Mouse (Mus musculus) kidney, postnatal 25 days (tissue): ENCODE data around the gene Dach1.
A peak's percentile ranks its signal among the peaks of the same experiment; 100 is the strongest.

ENCODE experiments used
- DNase-seq, 2 experiments: peaks; one replicate each; pipeline ENCODE4 v3.0.0; 2021; ENCODE audit warnings: mixed read lengths in 2 of 2

The Dach1 gene

GRCm38 (mm10) chr14:98108764-98109163 lies 60.8 kb downstream of the Dach1 start:
- DNase-seq: no peak

DNA sequence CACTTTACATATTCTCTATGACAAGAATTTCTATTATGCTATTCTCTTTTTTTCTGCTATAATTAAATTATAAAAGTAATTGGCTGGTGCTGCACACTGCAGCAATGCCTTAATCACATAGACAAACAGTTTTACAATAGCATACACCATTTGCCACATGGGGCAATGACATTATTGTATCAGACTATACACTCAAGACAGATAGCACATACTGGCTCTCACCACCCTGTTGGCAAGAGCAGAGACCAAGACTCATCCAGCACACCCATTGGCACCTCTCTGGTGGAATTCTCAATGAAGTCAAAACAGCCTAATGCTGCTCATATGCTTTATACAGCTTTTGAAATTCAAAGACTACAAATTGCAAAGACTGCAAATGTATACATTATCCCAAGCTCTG lies 63.4 kb downstream of the Dach1 start:
- DNase-seq: no peak

DNA sequence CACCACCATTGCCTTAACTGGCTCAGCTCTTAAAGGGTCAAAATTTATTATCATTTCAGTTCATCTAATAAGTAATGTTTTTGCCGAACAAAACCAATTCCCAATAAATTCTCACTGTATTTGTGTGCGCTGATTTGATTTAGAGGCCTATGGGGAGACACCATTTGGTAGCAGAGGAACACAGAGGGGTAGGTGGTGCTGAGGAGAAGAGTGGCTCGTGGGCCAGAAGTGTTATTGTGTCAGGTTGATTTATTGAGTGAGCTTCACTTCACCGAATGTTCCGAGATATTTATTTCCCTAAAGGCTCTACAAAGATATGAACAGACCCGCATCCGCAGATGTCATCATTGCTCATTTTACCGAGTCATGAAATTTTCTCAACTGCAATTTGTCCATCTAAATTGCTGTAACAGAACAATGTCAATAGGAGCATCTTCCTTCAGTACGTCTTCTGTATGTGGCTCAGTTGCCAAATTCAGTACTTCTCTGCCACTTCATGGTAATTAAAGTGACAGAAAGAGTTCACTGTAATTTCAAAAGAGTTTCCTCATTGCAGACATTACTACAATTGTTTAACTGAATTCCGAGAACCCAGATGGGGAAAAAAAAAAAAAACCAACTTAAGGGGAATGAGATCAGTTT lies 65.1 kb downstream of the Dach1 start:
- DNase-seq: no peak

DNA sequence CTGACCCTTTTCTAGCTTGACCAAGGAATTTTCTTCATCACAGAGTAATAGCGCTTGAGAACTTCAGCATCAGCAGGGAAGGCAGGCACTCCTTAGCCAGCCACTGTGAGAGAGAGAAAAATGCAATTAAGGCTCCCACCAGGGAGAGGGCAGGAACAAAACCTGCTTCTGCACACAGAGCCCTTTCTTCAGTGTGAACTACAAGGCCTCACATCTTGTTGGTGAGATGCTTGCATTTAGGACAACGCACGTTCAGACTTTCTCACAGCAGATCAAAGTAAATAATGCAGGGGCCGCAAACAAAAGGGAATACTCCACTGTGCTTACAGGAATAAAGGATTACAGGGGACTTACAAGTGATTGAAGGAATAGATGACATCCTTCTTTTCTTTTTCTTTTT lies 74.3 kb downstream of the Dach1 start:
- no peak for DNase-seq

DNA sequence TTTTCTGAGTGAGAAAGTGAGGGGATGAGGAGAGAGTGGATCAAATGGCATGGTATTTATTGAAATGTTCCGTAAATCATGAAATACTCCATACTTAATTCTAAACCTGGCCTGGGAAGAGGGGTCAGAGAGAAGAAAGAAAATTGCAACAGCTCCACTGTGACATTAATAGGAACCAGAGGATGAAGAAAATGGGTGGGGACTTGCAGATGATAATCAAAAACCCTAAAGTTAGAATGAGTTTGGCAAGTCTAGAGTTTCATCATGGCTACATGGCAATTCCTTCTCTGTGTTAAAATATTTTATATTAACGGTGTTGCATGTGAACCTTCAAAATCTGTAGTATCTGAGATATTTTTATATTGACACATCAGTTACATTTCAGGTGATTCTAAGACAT lies 80.3 kb downstream of the Dach1 start:
- no peak for DNase-seq

- DNase-seq: no peak
Measured at GRCm38 (mm10) chr14:98087355-98087754, 82.2 kb downstream of the Dach1 start.

DNA sequence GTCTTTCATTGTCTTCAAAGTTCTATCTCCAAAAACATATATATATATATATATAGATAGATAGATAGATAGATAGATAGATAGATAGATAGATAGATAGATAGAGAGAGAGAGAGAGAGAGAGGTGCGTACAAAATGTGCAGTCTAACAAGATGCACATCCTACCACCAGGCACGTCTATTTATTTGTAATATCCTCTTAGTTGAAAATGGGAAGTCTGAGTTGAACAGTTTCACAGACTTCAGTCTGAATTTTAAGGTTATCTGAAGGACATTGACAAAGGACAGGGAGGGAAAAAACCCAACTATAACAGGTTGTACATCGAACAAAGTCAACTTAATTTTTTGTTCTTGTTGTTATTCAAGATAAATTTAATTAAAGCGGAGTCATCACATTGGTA lies 82.8 kb downstream of the Dach1 start:
- no peak for DNase-seq

- no peak for DNase-seq
Measured at GRCm38 (mm10) chr14:98085141-98085540, 84.4 kb downstream of the Dach1 start.

DNA sequence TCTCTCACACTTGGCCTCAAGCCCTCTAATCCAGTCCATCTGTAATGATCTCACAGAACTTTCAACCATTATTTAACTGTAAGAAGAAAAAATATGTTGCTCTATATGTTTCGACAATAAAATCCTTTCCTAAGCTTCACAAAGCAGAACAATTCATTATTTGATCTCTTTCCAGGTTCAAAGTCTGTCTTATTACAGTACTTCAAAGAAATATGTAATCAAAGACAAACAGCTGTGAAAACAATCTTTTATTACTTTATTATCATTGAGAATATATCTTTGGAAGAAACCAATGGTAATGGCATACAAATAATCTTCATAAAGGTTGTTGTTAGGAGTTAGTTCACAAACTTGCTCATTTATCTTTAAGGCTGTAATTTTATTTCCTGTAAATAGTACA lies 84.8 kb downstream of the Dach1 start:
- DNase-seq: no peak

- DNase-seq: no peak
Measured at GRCm38 (mm10) chr14:98083419-98083818, 86.1 kb downstream of the Dach1 start.

DNA sequence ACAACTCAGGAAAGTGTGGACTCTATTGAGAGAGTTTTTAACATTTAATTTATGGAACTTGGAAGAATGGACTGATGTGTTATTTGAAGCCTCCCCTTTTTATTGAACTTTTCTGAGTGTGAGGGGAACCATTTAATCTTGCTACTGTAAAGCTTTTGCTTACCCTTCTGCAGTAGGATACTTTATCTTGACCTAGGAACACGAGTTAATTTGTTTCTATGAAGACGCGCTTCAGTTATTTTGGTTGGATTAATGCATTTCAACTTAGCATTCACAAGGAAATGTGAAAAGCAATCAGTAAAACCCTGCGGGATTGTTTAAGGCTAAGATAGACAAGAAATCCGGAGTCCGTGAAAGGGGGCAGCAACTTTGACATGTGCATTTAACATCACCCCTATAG lies 89.6 kb downstream of the Dach1 start:
- DNase-seq: no peak

GRCm38 (mm10) chr14:98077996-98078395 lies 91.6 kb downstream of the Dach1 start:
- DNase-seq: no peak

- no peak for DNase-seq
Measured at GRCm38 (mm10) chr14:98073421-98074080, 96.0 kb downstream of the Dach1 start.

DNA sequence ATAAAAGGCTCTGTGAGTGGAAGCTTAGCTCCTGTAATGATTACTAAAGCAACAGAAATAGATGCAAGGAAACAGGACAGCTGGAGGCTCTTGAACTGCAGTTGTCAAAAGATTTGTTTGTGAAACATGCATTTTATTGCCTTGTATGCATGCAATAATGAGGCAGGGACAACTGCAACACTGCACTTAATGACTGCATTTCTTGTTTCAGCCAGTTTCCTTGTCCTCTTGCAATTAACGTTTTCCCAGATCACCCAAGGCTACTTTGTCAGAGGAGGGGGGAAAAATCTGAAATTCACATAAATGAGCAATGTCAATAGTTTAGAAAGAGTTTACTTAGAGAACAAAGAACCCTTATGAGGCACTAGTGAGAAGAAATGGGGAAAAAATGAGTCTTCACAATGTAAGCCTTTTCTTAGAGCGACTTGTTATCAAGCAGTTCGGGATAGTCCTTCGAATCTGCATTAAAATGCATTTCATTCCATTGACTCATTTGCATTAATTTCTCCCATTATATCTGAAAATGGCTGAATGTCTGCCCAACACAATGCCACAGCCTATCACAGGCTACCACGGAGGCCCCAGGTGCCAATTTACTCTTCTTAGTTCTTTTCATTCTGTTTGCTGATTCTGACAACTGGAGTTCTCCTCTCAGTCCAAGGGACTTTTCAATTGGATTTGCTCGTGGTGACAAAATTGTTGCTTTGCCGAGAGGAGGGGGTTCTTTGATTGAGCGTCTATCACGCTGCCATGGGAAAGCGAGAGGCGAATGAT lies 96.7 kb downstream of the Dach1 start:
- no peak for DNase-seq

DNA sequence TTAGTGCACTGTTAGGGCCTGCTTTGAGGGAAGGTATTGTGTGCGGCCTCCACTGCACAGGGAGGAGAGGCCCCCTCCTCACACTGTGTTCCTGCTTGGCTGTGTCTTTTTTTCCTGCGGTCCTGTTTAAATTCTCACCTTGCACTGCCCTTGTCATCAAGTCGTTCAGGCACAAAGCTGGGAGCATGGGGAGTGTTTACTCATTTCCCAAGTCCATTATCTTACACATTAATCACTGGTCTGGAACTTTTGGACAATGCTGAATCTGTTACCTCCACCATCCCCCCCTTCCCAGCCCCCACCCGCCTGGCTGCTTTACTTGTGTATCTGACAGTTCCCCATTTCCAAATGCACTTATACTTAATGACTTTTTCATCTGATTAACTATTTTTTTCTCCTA lies 97.7 kb downstream of the Dach1 start:
- DNase-seq: peak in 1 of 2 experiments; percentile 36

DNA sequence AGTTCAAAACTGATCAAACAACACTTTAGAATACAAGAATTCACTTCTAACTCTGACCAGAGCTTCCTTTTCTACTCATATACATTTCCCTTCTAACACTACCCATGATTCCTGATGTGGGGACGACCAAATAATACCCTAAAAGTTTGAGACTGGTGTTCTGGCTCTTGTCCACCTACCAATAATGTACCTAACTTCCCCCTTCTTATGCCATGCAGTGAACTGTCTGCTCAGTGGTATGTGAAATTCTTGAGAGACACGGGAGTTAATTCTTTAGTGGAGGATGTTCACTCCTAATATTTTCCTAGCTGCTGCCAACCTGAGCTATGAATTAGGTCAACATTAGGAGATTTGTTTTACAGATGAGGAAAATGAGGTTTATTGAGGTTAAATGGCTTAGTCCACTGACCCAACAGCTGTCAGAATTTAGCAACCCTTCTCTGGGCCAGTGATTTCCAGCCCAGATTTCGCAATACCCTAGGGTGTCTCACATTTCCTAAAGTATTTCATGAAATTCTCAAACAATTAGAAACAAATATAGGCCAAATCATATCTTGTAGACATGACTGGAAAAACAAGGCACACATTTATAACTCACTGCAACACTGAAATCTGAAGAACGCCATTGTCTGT lies 102.2 kb downstream of the Dach1 start:
- DNase-seq: peak in 1 of 2 experiments; percentile 21

DNA sequence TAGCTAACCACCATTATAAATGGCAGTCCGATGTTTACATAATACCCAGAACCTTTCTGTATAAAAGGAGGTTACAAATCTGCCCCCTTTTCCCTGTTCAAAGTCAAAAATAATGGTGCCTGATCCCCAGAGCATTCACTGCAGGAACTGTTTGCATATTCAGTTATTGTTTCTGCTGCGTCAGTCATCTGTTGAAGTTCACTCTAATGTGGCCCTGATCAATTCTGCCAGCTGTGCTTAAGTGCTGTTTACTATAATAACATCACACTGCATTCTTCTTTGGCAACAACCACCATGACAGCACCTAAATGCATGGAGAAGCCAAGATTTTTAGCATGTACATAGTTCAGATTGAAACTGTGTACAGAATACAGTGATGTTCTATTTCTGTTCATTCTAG lies 105.4 kb downstream of the Dach1 start:
- no peak for DNase-seq

GRCm38 (mm10) chr14:98049329-98049728 lies 120.2 kb downstream of the Dach1 start:
- DNase-seq: no peak

GRCm38 (mm10) chr14:98048403-98048802 lies 121.2 kb downstream of the Dach1 start:
- no peak for DNase-seq

- DNase-seq: no peak
Measured at GRCm38 (mm10) chr14:98047670-98048069, 121.9 kb downstream of the Dach1 start.

DNA sequence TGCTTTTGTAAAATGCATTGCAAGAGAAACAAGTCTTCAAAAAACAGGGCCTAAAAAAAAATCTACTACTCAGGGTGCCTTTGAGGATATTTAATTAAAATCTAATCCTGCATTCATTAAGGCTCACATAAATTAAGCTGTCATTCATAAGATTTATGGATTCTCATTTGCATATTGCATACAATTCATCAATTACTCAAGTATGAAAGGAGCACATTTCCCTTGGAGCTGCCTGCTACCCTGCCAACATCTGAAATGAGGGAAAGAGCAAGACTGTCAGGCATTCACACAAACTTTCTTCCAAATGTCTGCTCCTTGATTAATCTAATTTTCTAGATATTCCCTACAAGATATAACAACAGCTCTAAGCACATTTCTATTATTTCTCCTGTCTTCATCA lies 122.6 kb downstream of the Dach1 start:
- no peak for DNase-seq

DNA sequence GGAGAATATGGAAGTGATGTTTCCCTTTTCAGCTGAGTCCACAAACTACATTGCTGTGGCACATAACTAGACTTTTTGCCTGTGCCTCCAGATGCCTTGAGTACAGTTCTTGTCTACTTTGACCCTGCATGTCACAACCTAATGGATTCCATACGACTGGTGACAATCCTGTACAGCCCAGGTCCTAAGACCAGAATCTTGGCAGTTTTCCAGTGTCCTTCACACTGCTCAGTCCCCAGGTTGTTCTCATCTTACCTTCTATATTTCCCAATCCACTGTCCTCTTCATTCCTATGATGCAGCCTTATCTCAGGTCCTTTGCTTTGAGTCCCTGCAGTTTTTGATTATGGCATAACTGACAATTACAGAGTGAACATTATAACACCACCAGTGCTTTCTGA lies 131.0 kb downstream of the Dach1 start:
- no peak for DNase-seq

DNA sequence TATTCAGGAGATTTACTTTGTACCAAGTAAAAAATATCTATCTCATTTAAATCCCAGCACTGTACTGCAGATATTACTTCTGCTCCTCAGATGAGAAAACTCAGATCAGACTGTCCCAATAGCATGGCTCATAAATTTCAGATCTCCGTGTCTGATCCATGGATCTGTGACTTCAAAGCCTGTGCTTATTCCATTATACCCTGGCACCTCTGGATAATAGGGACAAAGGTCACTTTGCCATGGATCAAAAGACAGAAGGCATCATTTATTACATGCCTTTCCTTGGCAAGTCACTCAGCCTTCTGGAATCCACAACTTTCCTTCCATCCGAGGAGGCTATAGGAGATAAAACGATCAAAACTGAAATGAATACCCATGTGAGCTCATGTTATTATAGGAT lies 132.4 kb downstream of the Dach1 start:
- DNase-seq: no peak

- no peak for DNase-seq
Measured at GRCm38 (mm10) chr14:98035261-98035660, 134.3 kb downstream of the Dach1 start.
